Mouse (Mus musculus): ENCODE measurements around the gene Rab11b. TPM values are rescaled to one million over a fixed set of nuclear protein-coding genes. Genes with fewer than 3 reads are reported as not detected.

The Rab11b gene
- 100 to 1,000 TPM; 248 to 275 (median 267) TPM for total RNA-seq (2022)

- peak; percentile 100 for DNase-seq (ENCODE audit: low spot score)
Observed at GRCm38 (mm10) chr17:33760255-33761165, at the start of gene Rab11b. Rab11b (minus strand) TSS chr17:33760530.

GRCm38 (mm10) chr17:33808192-33808591 is 47.9 kb upstream of the Rab11b start:
- no peak for DNase-seq (ENCODE audit: low spot score)

GRCm38 (mm10) chr17:33807181-33807888 is 47.0 kb upstream of the Rab11b start:
- DNase-seq (ENCODE audit: low spot score), result no peak

GRCm38 (mm10) chr17:33804745-33805144 is 44.4 kb upstream of the Rab11b start:
- no peak for DNase-seq (ENCODE audit: low spot score)

GRCm38 (mm10) chr17:33804205-33804604 is 43.9 kb upstream of the Rab11b start:
- no peak for DNase-seq (ENCODE audit: low spot score)

GRCm38 (mm10) chr17:33802221-33802620 is 41.9 kb upstream of the Rab11b start:
- no peak for DNase-seq (ENCODE audit: low spot score)

GRCm38 (mm10) chr17:33799277-33799676 is 38.9 kb upstream of the Rab11b start:
- no peak for DNase-seq (ENCODE audit: low spot score)

- no peak for DNase-seq (ENCODE audit: low spot score)
Observed at GRCm38 (mm10) chr17:33798306-33798705, 38.0 kb upstream of the Rab11b start.

- no peak for DNase-seq (ENCODE audit: low spot score)
Observed at GRCm38 (mm10) chr17:33788732-33789131, 28.4 kb upstream of the Rab11b start.

- no peak for DNase-seq (ENCODE audit: low spot score)
Observed at GRCm38 (mm10) chr17:33786375-33786774, 26.0 kb upstream of the Rab11b start.

- DNase-seq (ENCODE audit: low spot score), result no peak
Observed at GRCm38 (mm10) chr17:33784939-33785338, 24.6 kb upstream of the Rab11b start.

- DNase-seq (ENCODE audit: low spot score), result peak; percentile 76
Observed at GRCm38 (mm10) chr17:33783408-33783807, 23.1 kb upstream of the Rab11b start.

GRCm38 (mm10) chr17:33782067-33782466 is 21.7 kb upstream of the Rab11b start:
- DNase-seq (ENCODE audit: low spot score), result no peak

- DNase-seq (ENCODE audit: low spot score), result peak; percentile 81
Observed at GRCm38 (mm10) chr17:33781124-33781977, 21.0 kb upstream of the Rab11b start, which contains the start of gene Angptl4. Angptl4 (minus strand) TSS chr17:33781830.

- no peak for DNase-seq (ENCODE audit: low spot score)
Observed at GRCm38 (mm10) chr17:33780431-33780830, 20.1 kb upstream of the Rab11b start.

- no peak for DNase-seq (ENCODE audit: low spot score)
Observed at GRCm38 (mm10) chr17:33779967-33780295, 19.6 kb upstream of the Rab11b start.

- DNase-seq (ENCODE audit: low spot score), result peak; percentile 97
Observed at GRCm38 (mm10) chr17:33779271-33779966, 19.1 kb upstream of the Rab11b start.

GRCm38 (mm10) chr17:33775287-33775686 is 15.0 kb upstream of the Rab11b start:
- no peak for DNase-seq (ENCODE audit: low spot score)

GRCm38 (mm10) chr17:33774573-33775155 is 14.3 kb upstream of the Rab11b start:
- no peak for DNase-seq (ENCODE audit: low spot score)

- no peak for DNase-seq (ENCODE audit: low spot score)
Observed at GRCm38 (mm10) chr17:33773871-33774572, 13.7 kb upstream of the Rab11b start.

All from heart, adult 8-10 months (tissue).